Mouse (Mus musculus): Measurements from ENCODE around the gene Nufip1.

GRCm38 (mm10) chr14:76149531-76150179 lies 39.0 kb downstream of the Nufip1 start:
- TF ChIP-seq CTCF (IDR thresholded peaks at IDR 0.05; ENCODE audit: extremely low read depth, insufficient read depth, low read length) (no peak), POLR2A (IDR thresholded peaks at IDR 0.05; ENCODE audit: extremely low read depth, insufficient read depth, low read length) (no peak)
